Mouse (Mus musculus) mature B cell (primary cell): ENCODE results near the gene Svopl.

Experiments used
- in situ Hi-C: fragments of 300-500 bp; cut with MboI; formaldehyde crosslinking; loops from 2 replicates; pipeline ENCODE4 v1.14.3; 2019

The Svopl gene

DNA sequence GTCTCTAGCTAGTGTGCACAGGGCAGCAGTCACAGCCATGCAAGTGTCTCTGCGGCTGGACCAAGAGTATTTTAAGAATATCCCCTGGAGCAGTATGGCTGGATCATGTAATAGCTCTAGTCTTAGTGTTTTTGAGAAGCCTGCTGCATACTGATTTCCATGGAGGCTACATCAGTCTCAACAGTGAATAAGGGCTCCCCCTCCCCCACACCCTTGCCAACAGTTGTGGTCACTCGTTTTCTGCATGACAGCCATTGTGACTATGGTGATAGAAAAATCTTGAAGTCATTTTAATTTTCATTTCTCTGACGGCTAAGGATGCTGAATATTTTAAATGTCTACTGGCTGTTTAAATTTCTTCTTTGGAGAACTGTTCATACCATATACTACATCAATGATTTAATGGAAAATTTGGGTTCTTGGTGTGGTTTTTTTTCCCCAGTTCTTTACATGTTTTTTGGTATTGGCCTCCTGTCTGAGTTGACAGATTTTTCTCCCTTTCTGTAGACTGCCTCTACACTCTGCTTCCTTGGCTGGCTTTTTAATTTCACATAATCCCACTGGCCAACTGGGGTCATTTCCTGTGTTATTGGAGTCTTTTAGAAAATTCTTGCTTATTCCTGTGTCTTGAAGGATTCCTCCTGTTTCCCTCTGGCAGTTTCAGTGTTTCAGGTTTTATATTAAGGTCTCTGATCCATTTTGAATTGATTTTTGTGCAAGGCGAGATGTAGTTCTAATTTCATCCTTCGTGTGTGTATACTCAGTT is 13.8 kb downstream of the Svopl start:
- in situ Hi-C loops = no loop called here

- in situ Hi-C loops = no loop called here
These were observed 14.8 kb downstream of the Svopl start for GRCm38 (mm10) chr6:38031924-38032540.

DNA sequence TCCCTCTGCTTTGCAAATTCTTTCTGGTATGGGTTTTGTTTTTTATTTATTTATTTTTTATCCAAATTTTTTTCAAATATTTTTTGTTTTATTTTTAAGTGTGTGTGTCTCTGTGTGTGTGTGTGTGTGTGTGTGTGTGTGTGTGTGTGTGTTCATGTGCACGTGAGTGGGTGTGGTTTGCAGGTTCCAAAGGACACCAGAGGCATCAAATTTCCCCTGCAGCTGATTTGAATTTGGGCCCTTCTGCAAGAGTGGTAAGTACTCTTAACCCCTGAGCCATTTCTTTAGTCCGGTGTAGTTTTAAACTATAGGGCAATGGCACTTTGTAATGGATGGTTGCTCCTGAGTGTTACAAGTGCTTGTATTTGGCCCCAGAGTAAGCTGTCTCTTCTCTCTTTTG is 18.6 kb downstream of the Svopl start:
- in situ Hi-C loops = no loop called here

DNA sequence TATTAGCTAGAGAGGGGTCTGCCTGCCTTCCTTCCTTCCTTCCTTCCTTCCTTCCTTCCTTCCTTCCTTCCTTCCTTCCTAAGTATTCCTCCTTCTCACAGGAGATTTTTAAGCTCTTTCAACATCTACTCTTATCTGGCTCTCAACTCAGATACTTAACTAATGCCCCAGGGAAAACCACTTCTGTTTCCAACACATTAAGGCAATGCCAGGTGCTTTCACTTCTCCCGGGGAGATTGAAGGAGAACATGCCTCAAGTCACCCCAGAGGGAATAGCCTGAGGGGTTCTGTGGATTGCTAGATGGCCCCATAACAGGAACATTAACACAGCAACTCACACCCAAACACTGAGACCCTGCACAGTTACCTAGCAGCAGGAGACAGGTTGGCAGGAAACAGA is 19.0 kb downstream of the Svopl start:
- in situ Hi-C loops = no loop called here

DNA sequence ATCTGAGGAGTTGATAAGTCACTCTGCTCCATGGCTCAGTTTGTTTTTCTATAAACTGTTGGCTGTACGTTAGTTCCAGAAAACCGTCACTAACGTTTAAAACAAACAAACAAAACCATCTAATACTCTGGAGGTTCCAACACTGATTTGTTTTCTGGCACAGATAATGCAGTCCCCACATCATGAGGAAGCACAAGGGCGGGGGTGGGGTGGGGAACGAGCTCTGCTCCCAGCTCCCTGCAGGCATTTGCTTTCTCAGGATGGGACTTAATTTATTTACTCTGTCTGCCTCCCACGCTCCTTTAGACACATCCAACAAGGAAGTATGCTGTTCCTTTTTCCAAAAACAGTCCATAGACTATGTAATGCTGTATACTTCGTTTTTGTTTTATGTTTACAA is 23.5 kb downstream of the Svopl start:
- in situ Hi-C loops = no loop called here

DNA sequence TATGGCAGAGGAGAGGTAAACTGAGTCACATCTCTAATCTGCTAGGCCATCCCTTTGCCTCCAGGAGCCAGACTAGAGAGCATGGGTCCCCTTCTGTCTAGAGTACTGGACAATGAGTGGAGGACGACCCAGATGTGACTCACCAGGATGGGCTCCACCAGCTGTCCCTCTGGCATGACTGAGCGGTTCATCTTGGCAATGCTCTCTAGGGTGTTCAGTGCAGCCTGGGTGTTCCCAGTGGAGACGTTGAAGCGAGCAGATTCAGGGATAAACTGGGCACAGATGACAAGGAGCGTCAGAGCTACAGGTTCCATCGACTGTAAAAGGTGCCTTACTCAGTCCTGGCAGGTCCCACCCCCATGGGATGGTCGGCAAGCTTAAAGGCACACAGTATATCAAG is 25.4 kb downstream of the Svopl start:
- in situ Hi-C loops = no loop called here

- in situ Hi-C loops = no loop called here
These were observed 34.0 kb downstream of the Svopl start for GRCm38 (mm10) chr6:38012829-38013228.

GRCm38 (mm10) chr6:38007459-38007858 is 39.3 kb downstream of the Svopl start:
- in situ Hi-C loops = no loop called here

DNA sequence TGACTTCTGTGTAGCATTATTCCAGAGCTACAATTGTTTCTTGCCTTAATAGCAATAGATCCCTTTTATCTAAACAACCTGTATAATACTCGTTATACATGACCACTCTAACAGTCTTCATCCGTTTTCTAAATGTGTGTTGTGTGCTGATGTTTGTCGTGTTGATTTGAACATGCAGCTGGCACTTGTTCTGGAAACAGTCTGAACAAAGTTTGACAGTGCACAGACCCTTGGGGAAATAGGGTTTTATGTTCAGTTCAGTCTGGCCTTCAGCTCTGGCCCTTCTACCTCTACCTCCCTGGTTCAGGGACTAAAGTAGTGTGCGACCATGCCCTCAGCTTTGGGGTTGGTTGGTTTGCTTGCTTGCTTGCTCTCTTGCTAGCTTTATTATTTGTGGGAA is 79.4 kb downstream of the Svopl start:
- in situ Hi-C loops = no loop called here

DNA sequence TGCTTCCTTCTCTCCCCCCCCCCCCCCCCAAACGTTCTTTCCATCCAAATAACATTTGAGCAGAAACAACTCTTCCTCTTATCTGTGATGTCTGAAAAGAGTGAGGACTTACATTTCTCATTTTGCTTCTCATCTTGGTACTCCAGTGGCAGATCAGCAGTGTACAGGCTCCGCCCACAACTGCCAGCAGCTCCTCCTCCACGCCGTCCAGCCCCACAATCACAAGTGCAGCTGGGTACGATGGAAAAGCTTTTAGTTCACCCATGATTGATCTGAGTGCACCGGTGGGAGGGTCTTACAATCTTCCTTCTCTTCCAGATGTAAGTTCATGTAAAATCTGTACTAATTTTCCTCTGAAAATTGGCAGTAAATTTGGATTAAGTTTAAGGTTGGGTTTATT is 95.5 kb downstream of the Svopl start:
- in situ Hi-C loops = no loop called here

DNA sequence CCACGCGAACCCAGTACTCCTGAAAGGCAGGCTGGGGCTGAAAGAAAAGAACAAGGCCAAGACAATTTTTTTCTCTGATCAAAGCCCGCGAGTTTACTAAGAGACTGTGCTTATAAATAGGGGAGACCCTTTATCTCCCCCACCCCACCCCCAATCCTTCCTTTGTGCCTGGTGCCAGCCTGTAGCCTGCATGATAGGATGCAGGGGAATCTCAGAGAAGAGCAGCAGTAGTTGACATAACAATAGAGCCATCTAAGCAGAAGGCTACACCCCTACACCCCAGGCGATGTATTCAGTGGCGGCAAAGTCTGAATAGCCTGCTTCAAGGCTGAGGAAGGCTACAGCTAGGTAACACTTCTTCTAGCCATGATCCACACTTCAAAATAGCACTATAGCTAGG is 110.3 kb downstream of the Svopl start:
- in situ Hi-C loops = no loop called here
